Mouse (Mus musculus) left cerebral cortex, adult 11 months (tissue): ENCODE results near the gene Grid2.

ENCODE experiments used
- DNase-seq: peaks from one replicate; pipeline ENCODE4 v3.0.0; 2022; ENCODE audit warnings: low spot score

Gene Grid2

DNA sequence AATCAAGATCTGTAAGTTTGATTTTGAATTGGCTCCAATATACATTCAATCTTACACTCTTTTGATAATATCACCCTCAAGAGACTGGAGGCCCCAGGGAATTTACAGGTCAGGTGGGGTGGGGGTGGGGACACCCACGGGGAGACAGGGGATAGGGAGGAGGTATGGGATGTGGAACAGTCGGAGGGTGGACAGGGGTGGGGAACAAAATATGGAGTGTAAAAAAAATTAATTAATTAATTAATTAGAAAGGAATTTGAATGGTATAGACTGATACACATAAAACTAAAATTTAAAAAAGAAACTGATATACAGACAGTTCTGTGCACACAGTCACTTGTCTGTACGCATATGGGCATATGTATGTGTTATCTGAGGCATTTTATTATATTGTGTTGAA, 380.3 kb downstream of the Grid2 start:
- DNase-seq, result no peak

DNA sequence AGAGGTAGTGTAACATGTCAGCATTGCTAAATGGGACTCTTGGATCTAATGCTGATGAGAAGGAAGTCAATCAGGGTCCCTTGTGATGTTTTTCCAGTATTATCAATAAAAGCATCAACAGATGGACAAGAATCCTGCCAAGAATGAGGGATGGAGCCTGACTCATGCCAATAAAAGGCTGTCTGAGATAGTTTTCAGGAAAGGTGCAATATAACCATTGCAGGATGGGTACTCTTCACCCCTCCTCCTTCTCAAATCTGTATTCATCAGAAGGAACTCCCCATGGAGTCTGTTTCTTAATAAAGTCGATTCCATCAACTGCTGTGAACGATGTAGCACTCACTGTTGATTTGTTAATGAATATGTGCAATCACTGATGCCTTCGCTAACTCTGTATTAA, 403.7 kb downstream of the Grid2 start:
- no peak for DNase-seq

DNA sequence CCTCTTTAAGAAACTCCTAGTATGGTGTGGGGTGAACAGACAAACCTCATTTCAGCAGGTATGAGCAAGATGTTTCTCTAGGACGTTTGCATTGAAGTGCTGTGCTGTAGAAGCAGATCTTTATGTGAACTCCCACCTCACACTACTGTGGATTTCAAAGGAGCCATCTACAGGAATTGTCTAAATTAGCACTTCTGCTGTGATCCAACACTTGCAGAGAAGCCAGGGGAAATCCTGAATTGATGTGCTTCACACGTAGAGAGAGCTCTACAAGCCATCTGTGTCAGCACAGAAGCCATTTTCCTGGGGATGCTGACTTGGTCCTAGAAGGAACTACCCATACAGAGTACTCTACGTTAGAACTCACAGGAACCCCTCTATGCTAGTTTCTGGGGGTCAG, 430.0 kb downstream of the Grid2 start:
- DNase-seq, result no peak

DNA sequence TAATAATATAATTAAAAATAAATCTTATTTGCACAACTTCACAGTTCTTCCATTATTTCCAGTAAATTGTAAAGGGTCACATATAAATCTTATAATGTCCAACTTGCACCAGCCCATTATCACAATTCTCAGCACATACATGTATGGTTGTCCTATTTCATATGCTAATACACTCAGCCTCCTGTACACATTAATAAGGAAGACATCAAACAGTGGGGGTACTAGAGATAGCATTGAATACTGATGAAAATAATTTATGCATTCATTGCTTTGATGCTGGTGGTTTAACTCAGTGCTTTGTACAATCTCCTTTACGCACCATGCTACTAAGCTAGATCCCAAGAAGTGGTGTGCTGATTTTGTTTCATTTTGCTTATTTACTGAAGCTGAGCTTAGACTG, 446.0 kb downstream of the Grid2 start:
- no peak for DNase-seq

DNA sequence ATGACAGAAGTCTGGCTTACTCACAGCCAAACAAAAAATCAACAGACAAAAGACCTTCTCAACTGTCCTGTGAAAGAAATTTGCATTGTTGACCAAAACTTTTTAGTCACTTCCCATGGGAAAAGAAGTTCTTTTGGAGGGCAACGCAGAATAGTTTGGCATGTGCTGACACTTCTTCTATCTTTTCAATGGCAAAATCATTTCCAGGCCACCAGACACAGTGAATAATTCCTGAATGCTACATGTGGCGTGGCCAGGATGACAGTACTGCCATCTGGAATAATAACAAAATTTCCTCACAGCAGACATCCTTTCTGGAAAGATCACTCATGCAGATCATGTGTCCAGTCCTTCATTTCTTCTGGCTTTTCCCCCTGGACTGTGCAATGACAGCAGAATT, 478.1 kb downstream of the Grid2 start:
- no peak for DNase-seq

DNA sequence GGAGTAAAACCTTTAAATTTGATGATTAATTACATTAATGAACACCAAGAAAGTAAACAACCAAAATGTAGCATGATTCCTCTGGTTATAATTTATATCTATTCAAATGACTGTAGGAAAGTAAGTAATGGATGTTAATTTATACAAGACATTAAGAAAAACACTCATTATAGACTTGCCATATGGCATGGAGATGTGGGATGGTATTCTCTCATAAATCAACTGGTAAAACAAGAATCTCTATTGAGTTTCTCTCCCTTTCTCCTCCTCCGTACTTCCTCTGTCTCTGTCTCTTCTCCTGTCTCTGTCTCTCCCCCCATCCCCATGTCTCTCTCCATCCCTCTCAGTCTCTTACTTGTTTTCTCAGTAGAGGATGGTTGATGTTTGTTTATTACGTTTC, 506.9 kb downstream of the Grid2 start:
- no peak for DNase-seq

DNA sequence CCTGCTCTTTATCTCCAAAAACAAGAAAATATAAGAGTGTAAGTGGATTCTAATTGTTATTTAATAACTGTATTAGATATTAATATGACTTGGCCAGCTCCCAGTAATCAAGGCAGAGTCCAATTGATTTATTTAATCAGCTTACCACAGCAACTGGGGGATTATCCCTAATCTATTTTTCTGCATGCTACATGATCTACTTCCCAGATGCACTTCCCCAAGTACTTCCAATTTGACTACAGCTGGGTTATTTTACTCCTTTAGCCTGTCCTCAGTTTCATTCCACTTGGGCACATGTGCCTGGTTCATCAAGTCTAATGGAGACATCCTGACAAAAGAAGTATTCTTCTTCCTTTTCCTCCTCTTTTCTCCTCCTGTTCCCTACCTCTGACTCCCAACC, 539.0 kb downstream of the Grid2 start:
- no peak for DNase-seq

DNA sequence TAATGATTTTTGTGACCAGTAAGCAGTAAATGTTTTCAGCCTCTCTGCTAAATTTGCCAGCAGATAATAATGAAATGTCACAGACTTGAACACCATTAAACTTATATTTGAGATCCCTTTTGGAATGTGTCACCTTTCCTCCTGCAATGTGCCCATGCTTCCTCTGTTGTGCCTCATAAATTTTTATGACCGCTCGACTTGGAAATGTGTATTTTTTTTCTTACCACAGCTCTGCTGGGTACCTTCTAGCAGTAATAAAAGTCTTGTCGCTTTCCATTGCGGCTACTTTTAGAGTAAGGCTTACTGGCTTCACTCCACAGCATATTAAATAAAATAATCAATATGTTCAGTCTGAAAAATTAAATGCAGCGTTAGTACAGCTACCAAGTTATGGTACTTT, 564.6 kb downstream of the Grid2 start:
- no peak for DNase-seq

DNA sequence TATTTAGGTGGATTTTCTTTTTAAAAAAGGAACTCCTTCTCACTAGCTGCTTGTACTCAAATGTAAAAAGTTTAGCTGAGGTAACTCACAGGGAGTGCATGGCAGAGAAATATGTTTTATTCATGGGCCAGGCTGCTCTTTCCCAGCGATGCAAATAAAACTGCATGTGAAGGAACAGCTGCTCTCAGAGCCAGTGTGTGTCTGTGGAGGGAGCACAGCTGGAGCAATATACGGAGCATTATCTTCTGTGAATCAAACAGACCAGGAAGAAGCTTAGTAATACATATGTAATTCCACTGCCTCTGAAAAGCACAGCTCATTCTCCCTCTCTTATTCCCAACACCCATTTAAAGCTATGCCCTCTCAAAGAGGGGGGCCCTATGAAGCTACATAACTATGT, 607.0 kb downstream of the Grid2 start:
- DNase-seq, result no peak

DNA sequence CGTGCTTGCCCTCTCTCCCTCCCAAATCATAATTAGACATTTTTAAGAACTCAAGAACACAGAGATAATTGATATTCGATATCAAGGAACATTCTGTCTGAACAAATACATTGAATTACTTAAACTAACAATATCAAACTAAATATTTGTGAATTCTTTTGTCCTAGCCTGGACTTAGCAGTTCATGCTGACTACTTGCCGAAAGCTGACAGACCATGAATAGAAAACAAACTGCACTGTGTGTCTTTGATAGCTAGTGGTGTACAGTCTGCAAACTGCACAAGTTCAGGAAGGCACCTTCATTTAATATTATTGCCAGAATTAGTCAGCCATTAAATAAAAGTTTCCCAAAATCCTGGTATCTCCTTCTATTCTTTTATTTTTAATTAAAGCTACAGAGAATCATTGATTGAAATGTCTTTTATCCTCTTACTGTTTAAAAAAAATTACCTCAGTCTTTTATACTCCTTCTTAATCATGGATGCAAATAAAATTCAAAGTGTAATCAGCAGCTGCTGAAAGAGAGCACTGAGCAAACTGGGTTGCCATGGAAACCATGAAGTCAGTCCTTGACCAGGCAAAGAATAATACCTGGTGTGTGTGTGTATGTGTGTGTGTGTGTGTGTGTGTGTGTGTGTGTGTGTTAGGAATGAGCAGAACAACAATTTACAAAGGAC, 621.5 kb downstream of the Grid2 start:
- no peak for DNase-seq

DNA sequence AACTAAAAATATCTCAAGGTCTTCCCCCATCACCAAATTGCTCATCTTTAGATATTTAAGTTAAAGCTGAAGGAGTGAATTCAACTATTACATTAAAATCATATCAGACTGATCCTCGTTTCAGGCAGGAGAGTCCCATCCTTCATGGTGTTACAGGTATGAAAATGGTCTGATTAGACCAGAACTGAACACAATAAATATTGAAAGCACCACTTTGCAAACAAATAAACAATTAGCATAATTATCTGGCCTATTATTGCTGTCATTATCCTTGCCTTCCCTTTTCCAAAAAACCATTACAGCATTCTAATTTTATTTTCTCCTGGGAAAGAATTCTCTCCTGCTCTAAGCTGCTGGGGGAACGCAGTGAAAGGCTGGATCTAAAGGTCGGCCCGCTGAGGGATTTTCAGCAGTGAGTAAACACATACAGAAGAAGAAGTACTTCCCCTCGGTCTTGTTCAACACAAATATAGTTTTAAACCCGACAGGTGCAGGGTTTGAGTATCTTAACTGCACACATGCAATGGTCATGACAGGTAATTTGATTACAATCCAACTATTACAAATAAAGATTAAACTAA, 622.2 kb downstream of the Grid2 start:
- no peak for DNase-seq

DNA sequence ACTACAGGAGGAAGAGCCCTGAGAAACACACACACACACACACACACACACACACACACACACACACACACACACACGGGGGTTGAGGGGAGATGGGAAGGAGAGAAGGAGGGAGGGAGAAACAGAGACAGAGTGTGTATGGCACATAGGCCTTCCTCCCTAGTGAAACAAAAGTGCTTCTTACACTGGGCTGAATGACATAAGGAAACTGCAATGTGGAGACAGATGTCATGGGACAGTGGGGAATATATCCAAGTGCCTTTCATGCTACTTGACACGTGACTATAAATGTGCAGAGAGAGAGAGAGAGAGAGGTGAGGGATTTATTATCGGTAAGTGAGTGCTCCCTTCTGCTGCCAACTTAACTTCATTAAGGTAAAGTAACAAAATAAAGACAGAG, 639.0 kb downstream of the Grid2 start:
- DNase-seq, result no peak

DNA sequence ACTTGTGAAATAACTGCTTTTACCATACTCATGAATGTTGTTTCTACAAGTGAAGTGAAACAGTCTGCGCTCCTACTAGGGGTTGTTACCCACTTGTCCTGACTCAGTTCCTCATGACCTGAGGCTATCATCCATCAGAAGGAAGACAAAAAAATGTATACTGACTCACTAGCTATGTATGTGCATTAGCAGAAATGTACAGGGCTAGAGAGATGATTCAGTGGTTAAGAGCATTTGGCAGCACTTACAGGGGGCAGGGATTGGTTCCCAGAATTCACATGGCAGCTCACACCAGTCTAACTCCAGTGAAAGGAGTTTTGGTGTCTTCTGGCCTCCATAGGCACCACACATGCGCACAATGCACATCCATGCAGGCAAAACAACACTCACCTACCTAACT, 642.5 kb downstream of the Grid2 start:
- DNase-seq, result no peak

DNA sequence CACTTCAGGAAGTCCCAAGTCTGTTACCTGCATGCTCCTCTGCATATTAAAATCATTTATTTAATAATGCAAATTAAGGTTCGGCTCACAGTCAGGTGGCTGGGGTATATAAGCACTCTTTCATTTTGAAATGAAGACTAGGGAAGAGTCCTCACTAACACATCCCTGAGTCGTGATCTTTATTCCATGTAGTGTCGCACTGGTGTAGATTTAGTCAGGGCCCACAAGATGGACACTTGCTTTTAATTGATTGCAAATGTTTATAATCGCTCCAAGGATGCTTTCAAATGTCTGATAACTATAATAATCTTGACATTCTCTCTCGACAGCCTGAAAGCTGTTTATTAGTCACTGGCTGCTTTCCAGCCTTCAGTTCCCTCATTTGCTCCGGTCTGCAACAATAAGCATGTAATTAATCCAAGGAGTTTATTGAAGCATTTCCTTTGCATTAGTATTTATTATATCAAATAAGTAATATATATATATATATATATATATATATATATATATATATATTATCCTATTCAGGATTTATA, 661.4 kb downstream of the Grid2 start:
- no peak for DNase-seq

DNA sequence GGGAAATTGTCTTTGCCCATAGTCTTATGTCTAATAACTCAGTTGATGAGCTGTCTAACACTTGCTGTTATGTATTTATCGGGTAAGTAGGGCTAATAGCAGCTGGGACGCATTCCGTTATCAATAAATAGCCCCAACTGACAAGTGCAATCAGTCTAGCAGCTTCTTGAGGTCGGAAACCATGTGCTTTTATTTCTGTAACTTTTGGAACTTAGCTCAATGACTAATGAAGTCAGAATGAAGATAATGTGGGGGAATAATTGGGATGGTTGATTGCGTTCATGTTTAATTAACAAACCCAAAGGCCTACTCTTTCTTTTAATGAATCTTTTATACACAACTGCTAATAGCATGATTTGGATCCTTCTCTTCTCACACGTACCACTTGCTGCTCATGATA, 666.3 kb downstream of the Grid2 start:
- DNase-seq, result no peak

DNA sequence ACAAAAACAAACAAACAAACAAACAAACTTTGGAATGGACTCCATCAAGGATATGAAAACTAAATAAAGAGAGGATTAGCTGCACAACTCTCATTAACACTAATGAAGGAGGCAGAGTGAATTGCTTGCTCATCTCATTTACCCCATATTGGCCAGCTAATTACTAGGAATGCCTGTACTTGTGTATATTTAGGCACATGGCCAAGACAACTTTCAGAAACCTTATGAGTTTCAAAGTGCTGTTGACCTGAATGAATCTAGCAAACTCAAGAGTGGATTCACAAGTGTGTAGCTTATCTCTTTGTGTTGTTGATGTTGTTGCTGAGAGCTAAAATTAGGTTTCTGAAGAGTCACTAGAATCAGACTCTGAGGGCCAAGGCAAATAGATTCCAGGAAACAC, 675.5 kb downstream of the Grid2 start:
- no peak for DNase-seq

DNA sequence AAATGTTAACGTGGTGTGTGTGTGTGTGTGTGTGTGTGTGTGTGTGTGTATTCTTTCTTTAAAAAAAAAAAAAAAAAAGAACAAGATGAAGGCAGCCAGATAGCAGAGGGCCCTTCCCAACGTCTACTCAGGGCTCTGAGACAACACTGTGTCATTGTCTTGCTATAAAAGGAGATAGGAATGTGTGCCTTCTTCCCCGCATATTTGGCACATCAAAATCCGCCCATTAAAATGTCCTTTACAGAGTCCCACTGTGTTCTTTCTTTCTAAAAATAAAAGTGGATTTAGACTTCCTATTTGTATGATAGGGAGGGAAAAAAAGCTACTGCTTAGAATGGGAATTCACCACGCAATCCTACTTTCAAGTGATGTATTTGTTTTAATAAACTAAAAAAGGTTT, 691.0 kb downstream of the Grid2 start:
- DNase-seq, result no peak

DNA sequence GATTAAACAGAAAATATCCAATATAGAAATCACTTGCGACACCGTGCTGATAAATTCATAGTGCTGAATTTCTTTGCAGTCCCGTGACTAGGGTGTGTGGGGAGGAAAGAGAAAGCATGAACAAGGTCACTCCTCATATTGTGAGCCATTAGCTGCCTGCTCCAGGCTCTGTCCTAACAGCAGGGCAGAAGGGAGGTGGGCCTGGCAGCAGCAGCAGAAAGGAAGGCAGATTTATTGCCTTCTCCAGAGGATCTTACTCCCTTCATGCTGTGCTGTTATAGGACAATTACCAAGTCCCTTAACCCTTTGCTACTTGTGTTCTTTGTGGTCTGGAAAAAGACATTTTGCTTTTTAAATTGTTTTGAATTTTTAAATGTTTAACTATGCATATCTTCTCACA, 708.1 kb downstream of the Grid2 start:
- DNase-seq, result no peak

DNA sequence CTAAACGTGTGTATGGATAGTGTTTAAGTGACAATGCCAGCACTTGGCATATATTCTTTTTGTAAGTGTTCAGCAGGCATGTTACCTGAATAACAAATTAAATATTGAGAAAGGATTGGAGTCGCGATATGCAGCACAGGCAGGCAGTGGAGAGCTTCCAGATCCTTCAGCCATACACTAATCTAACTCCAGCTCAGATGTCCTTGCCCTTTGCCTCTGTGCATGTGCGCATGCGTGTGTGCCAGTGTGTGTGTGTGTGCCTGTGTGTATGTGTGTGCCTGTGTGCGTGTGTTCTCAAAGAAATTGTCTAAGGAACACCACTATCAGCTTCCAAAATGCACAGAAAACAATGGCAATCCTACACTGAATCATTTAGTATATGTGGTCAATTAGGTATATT, 708.6 kb downstream of the Grid2 start:
- no peak for DNase-seq

DNA sequence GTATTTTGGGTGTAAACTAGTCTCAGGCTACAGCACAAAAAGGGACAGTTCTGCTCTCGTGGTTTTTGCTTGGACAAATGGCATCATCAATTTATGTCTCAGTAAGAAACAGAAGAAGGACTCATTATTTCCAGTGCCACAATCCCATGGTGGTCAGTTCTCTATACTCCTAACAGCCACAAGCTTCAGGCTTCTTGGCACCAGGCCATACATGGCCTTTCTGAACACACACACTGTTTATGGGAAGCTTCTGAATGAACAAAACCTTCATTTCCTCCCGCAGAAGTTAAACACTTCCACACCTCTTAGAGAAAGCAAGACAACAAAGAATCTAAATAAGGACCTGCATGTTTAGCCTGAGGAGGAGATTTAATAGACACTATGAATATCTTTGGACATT, 709.1 kb downstream of the Grid2 start:
- DNase-seq, result no peak

DNA sequence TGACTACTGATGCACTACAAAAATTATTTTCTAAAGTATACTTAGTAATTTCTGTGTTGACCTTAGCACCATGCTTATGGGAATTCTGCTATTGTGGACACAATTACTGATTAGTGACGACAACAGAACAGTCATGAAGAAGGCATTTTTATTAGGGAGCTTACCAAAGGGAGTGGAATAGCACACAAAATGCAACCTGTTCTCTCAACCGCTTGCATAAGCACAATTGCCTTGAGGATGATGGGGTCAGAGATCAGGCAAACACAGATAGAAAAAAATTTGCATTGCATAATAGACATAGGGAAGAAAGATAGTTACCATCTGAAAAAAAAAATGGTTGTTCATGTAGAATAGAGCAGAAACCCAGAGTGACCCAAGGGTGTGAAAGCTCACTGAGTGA, 790.4 kb downstream of the Grid2 start:
- DNase-seq, result no peak

DNA sequence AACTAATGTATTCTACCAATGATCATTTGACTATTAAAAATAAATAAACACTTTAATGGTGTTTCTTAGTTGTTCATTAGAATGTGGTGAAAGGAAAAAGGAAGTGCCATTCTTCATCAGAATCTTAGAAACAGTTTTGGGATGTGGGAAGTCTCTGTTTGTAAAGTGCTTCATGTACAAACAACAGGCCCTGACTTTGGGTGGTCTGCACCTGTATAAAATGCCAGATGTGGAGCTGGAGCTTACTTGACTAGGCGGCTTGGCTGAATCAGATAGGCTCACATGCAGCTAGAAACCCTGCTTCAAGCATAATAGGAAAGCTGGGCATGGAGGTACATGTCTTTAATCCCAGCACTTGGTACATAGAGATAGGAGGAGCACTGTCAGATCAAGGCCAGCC, 791.1 kb downstream of the Grid2 start:
- DNase-seq, result no peak

DNA sequence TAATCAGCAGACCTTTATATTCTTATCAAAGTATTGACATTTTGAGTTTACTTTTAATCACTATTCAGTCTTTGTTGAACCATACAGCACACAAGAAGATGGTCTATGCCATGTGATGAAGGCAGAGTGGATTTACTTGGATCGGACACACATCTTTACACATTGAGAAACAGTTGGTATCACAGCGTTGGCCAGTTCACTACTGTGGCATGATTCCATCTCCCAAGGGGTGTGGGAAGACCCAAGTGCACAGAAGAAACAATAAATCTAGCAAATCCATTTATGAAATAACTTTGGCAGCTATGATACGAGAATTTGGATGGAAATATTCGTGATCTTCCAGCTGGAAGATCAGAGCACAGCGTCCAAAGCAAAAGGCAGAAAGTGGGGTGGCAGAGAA, 792.3 kb downstream of the Grid2 start:
- no peak for DNase-seq

DNA sequence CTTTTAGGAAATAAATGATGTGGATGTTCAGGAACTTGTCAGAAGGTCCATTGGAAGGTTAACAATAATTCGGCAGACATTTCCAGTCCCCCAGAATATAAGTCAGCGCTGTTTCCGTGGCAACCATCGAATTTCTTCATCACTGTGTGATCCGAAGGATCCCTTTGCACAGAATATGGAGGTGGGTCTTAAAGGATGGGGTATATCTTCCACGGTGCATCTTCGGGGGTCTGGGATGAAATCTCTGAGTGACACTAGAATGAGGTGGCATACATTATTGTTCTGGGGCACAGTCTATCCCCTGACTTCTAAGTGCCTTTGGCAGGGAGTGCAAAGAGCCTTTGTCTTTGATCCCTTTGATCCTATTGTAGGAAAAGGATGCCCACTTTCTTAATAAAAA, 808.2 kb downstream of the Grid2 start:
- DNase-seq, result no peak
